Mouse (Mus musculus): ENCODE measurements at regions not wholly inside any gene's neighbourhood (a gene's known extent, or its start where the extent isn't known, plus 50 kb on each side); places are given as distances from the start of the nearest gene placed in this dataset.
"Not testable (repeated sequence)": the region's sequence is repeated elsewhere in the genome, so short reads cannot be mapped to it uniquely, and the experiment has no call there.

GRCm38 (mm10) chr1:83970641-83971285, 393.2 kb downstream of the Pid1 start:
- no peak overlapping the region for H3K4me3 ChIP-seq (ENCODE audit: low read length)
- no peaks in the 10 kb centered on the region for H3K27me3 ChIP-seq (replicated peaks; ENCODE audit: control insufficient read depth, insufficient read depth, low read length)
- no peak overlapping the region for H3K27ac ChIP-seq (ENCODE audit: low read length)
- H3K9ac ChIP-seq (ENCODE audit: low read depth, low read length), result no peak overlapping the region
- H3K9me3 ChIP-seq (ENCODE audit: control insufficient read depth, low read length), result no peaks in the 10 kb centered on the region
- no peak for ATAC-seq
- H3K4me1 ChIP-seq (ENCODE audit: control insufficient read depth, insufficient read depth, low read length), result no peaks in the 10 kb centered on the region
- WGBS, result 78% methylated on average over 8 of the region's 8 CpGs
- H3K36me3 ChIP-seq (ENCODE audit: control insufficient read depth, insufficient read depth, low read length), result no peaks in the 10 kb centered on the region
- no peak overlapping the region for H3K4me2 ChIP-seq (ENCODE audit: low read depth, low read length)

GRCm38 (mm10) chr1:83964631-83965030, 399.3 kb downstream of the Pid1 start:
- ATAC-seq; H3K4me3 ChIP-seq (ENCODE audit: low read length); H3K27me3 ChIP-seq (replicated peaks; ENCODE audit: control insufficient read depth, insufficient read depth, low read length); H3K4me2 ChIP-seq (ENCODE audit: low read depth, low read length); H3K4me1 ChIP-seq (ENCODE audit: control insufficient read depth, insufficient read depth, low read length); H3K9me3 ChIP-seq (ENCODE audit: control insufficient read depth, low read length); H3K27ac ChIP-seq (ENCODE audit: low read length); H3K36me3 ChIP-seq (ENCODE audit: control insufficient read depth, insufficient read depth, low read length); H3K9ac ChIP-seq (ENCODE audit: low read depth, low read length): not testable (repeated sequence)

- Histone ChIP-seq H3K4me3 (ENCODE audit: low read length) (no peak overlapping the region), H3K9me3 (ENCODE audit: control insufficient read depth, low read length) (no peaks in the 10 kb centered on the region), H3K9ac (ENCODE audit: low read depth, low read length) (no peak overlapping the region), H3K4me1 (ENCODE audit: control insufficient read depth, insufficient read depth, low read length) (no peaks in the 10 kb centered on the region), H3K27ac (ENCODE audit: low read length) (no peak overlapping the region), H3K36me3 (ENCODE audit: control insufficient read depth, insufficient read depth, low read length) (no peaks in the 10 kb centered on the region), H3K4me2 (ENCODE audit: low read depth, low read length) (no peak overlapping the region), H3K27me3 (replicated peaks; ENCODE audit: control insufficient read depth, insufficient read depth, low read length) (no peaks in the 10 kb centered on the region)
- ATAC-seq, result no peak
- WGBS, result 85% methylated on average over 2 of the region's 2 CpGs
Measured at GRCm38 (mm10) chr1:83961761-83962160, 402.2 kb downstream of the Pid1 start.

- Histone ChIP-seq H3K27me3 (replicated peaks; ENCODE audit: control insufficient read depth, insufficient read depth, low read length) (no peaks in the 10 kb centered on the region), H3K4me3 (ENCODE audit: low read length) (no peak overlapping the region), H3K4me2 (ENCODE audit: low read depth, low read length) (no peak overlapping the region), H3K9ac (ENCODE audit: low read depth, low read length) (no peak overlapping the region), H3K4me1 (ENCODE audit: control insufficient read depth, insufficient read depth, low read length) (no peaks in the 10 kb centered on the region), H3K36me3 (ENCODE audit: control insufficient read depth, insufficient read depth, low read length) (no peaks in the 10 kb centered on the region), H3K27ac (ENCODE audit: low read length) (no peak overlapping the region), H3K9me3 (ENCODE audit: control insufficient read depth, low read length) (no peaks in the 10 kb centered on the region)
- no peak for ATAC-seq
- 77% methylated on average over 4 of the region's 4 CpGs for WGBS
Measured at GRCm38 (mm10) chr1:83959756-83960155, 404.2 kb downstream of the Pid1 start.

GRCm38 (mm10) chr1:83922900-83923299, 441.1 kb downstream of the Pid1 start:
- 82% methylated on average over 2 of the region's 2 CpGs for WGBS
- Histone ChIP-seq H3K9me3 (ENCODE audit: control insufficient read depth, low read length) (no peaks in the 10 kb centered on the region), H3K27me3 (replicated peaks; ENCODE audit: control insufficient read depth, insufficient read depth, low read length) (no peaks in the 10 kb centered on the region), H3K27ac (ENCODE audit: low read length) (peak overlapping the region; percentile 66), H3K4me1 (ENCODE audit: control insufficient read depth, insufficient read depth, low read length) (no peaks in the 10 kb centered on the region; the same call in 1 of the 2 replicates), H3K36me3 (ENCODE audit: control insufficient read depth, insufficient read depth, low read length) (no peaks in the 10 kb centered on the region), H3K4me2 (ENCODE audit: low read depth, low read length) (no peak overlapping the region), H3K4me3 (ENCODE audit: low read length) (no peak overlapping the region), H3K9ac (ENCODE audit: low read depth, low read length) (no peak overlapping the region)
- peak; percentile 99 for ATAC-seq

GRCm38 (mm10) chr1:83915454-83915853, 448.5 kb downstream of the Pid1 start:
- Histone ChIP-seq H3K9ac (ENCODE audit: low read depth, low read length) (no peak overlapping the region), H3K36me3 (ENCODE audit: control insufficient read depth, insufficient read depth, low read length) (no peaks in the 10 kb centered on the region), H3K4me1 (ENCODE audit: control insufficient read depth, insufficient read depth, low read length) (no peaks in the 10 kb centered on the region), H3K4me2 (ENCODE audit: low read depth, low read length) (no peak overlapping the region), H3K4me3 (ENCODE audit: low read length) (no peak overlapping the region), H3K27ac (ENCODE audit: low read length) (no peak overlapping the region), H3K9me3 (ENCODE audit: control insufficient read depth, low read length) (no peaks in the 10 kb centered on the region), H3K27me3 (replicated peaks; ENCODE audit: control insufficient read depth, insufficient read depth, low read length) (no peaks in the 10 kb centered on the region)
- 89% methylated on average over 5 of the region's 5 CpGs for WGBS
- no peak for ATAC-seq

- WGBS, result 44% methylated on average over 3 of the region's 3 CpGs
- H3K9me3 ChIP-seq (ENCODE audit: control insufficient read depth, low read length), result no peaks in the 10 kb centered on the region
- H3K9ac ChIP-seq (ENCODE audit: low read depth, low read length), result no peak overlapping the region
- no peak overlapping the region for H3K4me3 ChIP-seq (ENCODE audit: low read length)
- no peak overlapping the region for H3K27ac ChIP-seq (ENCODE audit: low read length)
- peaks cover 7% of the 10 kb centered on the region; the same call in 1 of the 2 replicates for H3K4me1 ChIP-seq (ENCODE audit: control insufficient read depth, insufficient read depth, low read length)
- H3K27me3 ChIP-seq (replicated peaks; ENCODE audit: control insufficient read depth, insufficient read depth, low read length), result no peaks in the 10 kb centered on the region
- ATAC-seq, result 0 out of 2 replicates have a peak, but pooled peaks have one; percentile 42
- no peak overlapping the region for H3K4me2 ChIP-seq (ENCODE audit: low read depth, low read length)
- H3K36me3 ChIP-seq (ENCODE audit: control insufficient read depth, insufficient read depth, low read length), result no peaks in the 10 kb centered on the region
Measured at GRCm38 (mm10) chr1:83907347-83907746, 456.6 kb downstream of the Pid1 start.

GRCm38 (mm10) chr1:83906906-83907305, 457.1 kb downstream of the Pid1 start:
- H3K4me3 ChIP-seq (ENCODE audit: low read length), result no peak overlapping the region
- H3K4me1 ChIP-seq (ENCODE audit: control insufficient read depth, insufficient read depth, low read length), result peaks cover 7% of the 10 kb centered on the region; the same call in 1 of the 2 replicates
- no peak overlapping the region for H3K4me2 ChIP-seq (ENCODE audit: low read depth, low read length)
- no peaks in the 10 kb centered on the region for H3K27me3 ChIP-seq (replicated peaks; ENCODE audit: control insufficient read depth, insufficient read depth, low read length)
- no peaks in the 10 kb centered on the region for H3K9me3 ChIP-seq (ENCODE audit: control insufficient read depth, low read length)
- no peaks in the 10 kb centered on the region for H3K36me3 ChIP-seq (ENCODE audit: control insufficient read depth, insufficient read depth, low read length)
- H3K27ac ChIP-seq (ENCODE audit: low read length), result no peak overlapping the region
- H3K9ac ChIP-seq (ENCODE audit: low read depth, low read length), result no peak overlapping the region
- peak; percentile 89 for ATAC-seq

GRCm38 (mm10) chr1:83900135-83900534, 463.8 kb downstream of the Pid1 start:
- H3K4me1 ChIP-seq (ENCODE audit: control insufficient read depth, insufficient read depth, low read length), result no peaks in the 10 kb centered on the region
- H3K9me3 ChIP-seq (ENCODE audit: control insufficient read depth, low read length), result no peaks in the 10 kb centered on the region
- no peak overlapping the region for H3K27ac ChIP-seq (ENCODE audit: low read length)
- 89% methylated on average over 4 of the region's 4 CpGs for WGBS
- H3K9ac ChIP-seq (ENCODE audit: low read depth, low read length), result no peak overlapping the region
- H3K4me2 ChIP-seq (ENCODE audit: low read depth, low read length), result no peak overlapping the region
- H3K27me3 ChIP-seq (replicated peaks; ENCODE audit: control insufficient read depth, insufficient read depth, low read length), result no peaks in the 10 kb centered on the region
- no peak overlapping the region for H3K4me3 ChIP-seq (ENCODE audit: low read length)
- ATAC-seq, result no peak
- no peaks in the 10 kb centered on the region for H3K36me3 ChIP-seq (ENCODE audit: control insufficient read depth, insufficient read depth, low read length)

- H3K27ac ChIP-seq (ENCODE audit: low read length), result no peak overlapping the region
- no peak overlapping the region for H3K9ac ChIP-seq (ENCODE audit: low read depth, low read length)
- no peak for ATAC-seq
- H3K9me3 ChIP-seq (ENCODE audit: control insufficient read depth, low read length), result no peaks in the 10 kb centered on the region
- H3K4me1 ChIP-seq (ENCODE audit: control insufficient read depth, insufficient read depth, low read length), result no peaks in the 10 kb centered on the region
- H3K27me3 ChIP-seq (replicated peaks; ENCODE audit: control insufficient read depth, insufficient read depth, low read length), result no peaks in the 10 kb centered on the region
- H3K4me3 ChIP-seq (ENCODE audit: low read length), result no peak overlapping the region
- no peaks in the 10 kb centered on the region for H3K36me3 ChIP-seq (ENCODE audit: control insufficient read depth, insufficient read depth, low read length)
- H3K4me2 ChIP-seq (ENCODE audit: low read depth, low read length), result no peak overlapping the region
- 28% methylated on average over 5 of the region's 5 CpGs for WGBS
Measured at GRCm38 (mm10) chr1:83896650-83897049, 467.3 kb downstream of the Pid1 start.
